Mouse (Mus musculus): Measurements from ENCODE around the gene Kcnj6.
"Not testable (repeated sequence)": the region's sequence is repeated elsewhere in the genome, so short reads cannot be mapped to it uniquely, and the experiment has no call there.

Gene Kcnj6

GRCm38 (mm10) chr16:94852407-94853160 lies 144.9 kb downstream of the Kcnj6 start:
- in situ Hi-C loops (cut with MboI), result no loop called here

- in situ Hi-C loops (cut with MboI), result no loop called here
Observed at GRCm38 (mm10) chr16:94850393-94850792, 147.1 kb downstream of the Kcnj6 start.

GRCm38 (mm10) chr16:94845996-94846395 lies 151.5 kb downstream of the Kcnj6 start:
- in situ Hi-C loops (cut with MboI), result no loop called here

- in situ Hi-C loops (cut with MboI), result no loop called here
Observed at GRCm38 (mm10) chr16:94844769-94845168, 152.7 kb downstream of the Kcnj6 start.

GRCm38 (mm10) chr16:94839398-94839797 lies 158.1 kb downstream of the Kcnj6 start:
- in situ Hi-C loops (cut with MboI), result no loop called here

- in situ Hi-C loops (cut with MboI), result no loop called here
Observed at GRCm38 (mm10) chr16:94837881-94838280, 159.6 kb downstream of the Kcnj6 start.

GRCm38 (mm10) chr16:94834502-94834901 lies 163.0 kb downstream of the Kcnj6 start:
- in situ Hi-C loops (cut with MboI), result no loop called here

GRCm38 (mm10) chr16:94828166-94828565 lies 169.3 kb downstream of the Kcnj6 start:
- in situ Hi-C loops (cut with MboI), result no loop called here

- in situ Hi-C loops (cut with MboI), result no loop called here
Observed at GRCm38 (mm10) chr16:94827092-94827585, 170.4 kb downstream of the Kcnj6 start.

- in situ Hi-C loops (cut with MboI), result no loop called here
Observed at GRCm38 (mm10) chr16:94825274-94825673, 172.2 kb downstream of the Kcnj6 start.

- in situ Hi-C loops (cut with MboI), result no loop called here
Observed at GRCm38 (mm10) chr16:94822611-94823010, 174.9 kb downstream of the Kcnj6 start.

- in situ Hi-C loops (cut with MboI), result no loop called here
Observed at GRCm38 (mm10) chr16:94821610-94822009, 175.9 kb downstream of the Kcnj6 start.

GRCm38 (mm10) chr16:94816391-94816790 lies 181.1 kb downstream of the Kcnj6 start:
- in situ Hi-C loops (cut with MboI), result no loop called here

- in situ Hi-C loops (cut with MboI), result no loop called here
Observed at GRCm38 (mm10) chr16:94815891-94816290, 181.6 kb downstream of the Kcnj6 start.

- in situ Hi-C loops (cut with MboI), result not testable (repeated sequence)
Observed at GRCm38 (mm10) chr16:94809286-94809685, 188.2 kb downstream of the Kcnj6 start.

GRCm38 (mm10) chr16:94798241-94798640 lies 199.3 kb downstream of the Kcnj6 start:
- in situ Hi-C loops (cut with MboI), result no loop called here

GRCm38 (mm10) chr16:94797366-94797765 lies 200.1 kb downstream of the Kcnj6 start:
- in situ Hi-C loops (cut with MboI), result no loop called here

GRCm38 (mm10) chr16:94793041-94793440 lies 204.5 kb downstream of the Kcnj6 start:
- in situ Hi-C loops (cut with MboI), result no loop called here

GRCm38 (mm10) chr16:94789958-94790357 lies 207.5 kb downstream of the Kcnj6 start:
- in situ Hi-C loops (cut with MboI), result no loop called here

GRCm38 (mm10) chr16:94788716-94789115 lies 208.8 kb downstream of the Kcnj6 start:
- in situ Hi-C loops (cut with MboI), result no loop called here

GRCm38 (mm10) chr16:94788165-94788564 lies 209.3 kb downstream of the Kcnj6 start:
- in situ Hi-C loops (cut with MboI), result no loop called here

- in situ Hi-C loops (cut with MboI), result no loop called here
Observed at GRCm38 (mm10) chr16:94785873-94786272, 211.6 kb downstream of the Kcnj6 start.

GRCm38 (mm10) chr16:94783696-94784095 lies 213.8 kb downstream of the Kcnj6 start:
- in situ Hi-C loops (cut with MboI), result no loop called here

Data from mature B cell (primary cell).